Mouse (Mus musculus): ENCODE measurements around the gene Myo10.

The Myo10 gene

GRCm38 (mm10) chr15:25854270-25854904, 232.1 kb downstream of the Myo10 start:
- DNase-seq: no peak

DNA sequence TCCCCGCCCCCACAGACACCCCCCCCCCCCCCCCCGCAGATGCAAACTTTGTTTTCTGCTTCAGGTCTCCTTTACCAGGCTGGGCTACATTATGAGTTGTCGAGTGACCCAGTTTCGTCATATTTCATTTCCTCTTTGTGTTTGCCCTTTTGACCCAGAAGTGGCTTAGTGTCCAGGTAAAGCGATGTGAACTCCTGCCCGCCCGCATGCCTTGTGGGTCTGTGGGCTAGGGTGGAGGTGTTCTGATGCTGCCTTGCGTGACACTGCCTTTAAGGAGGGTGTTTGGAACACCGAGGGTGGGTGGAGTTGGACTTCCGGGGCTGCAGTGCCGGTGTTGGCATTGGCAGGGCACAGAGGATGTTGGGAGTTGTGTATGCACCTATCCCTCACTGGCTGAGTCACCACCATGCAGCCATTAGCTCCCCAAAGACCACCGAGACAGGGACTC, 236.3 kb downstream of the Myo10 start:
- peak; percentile 31 for DNase-seq

DNA sequence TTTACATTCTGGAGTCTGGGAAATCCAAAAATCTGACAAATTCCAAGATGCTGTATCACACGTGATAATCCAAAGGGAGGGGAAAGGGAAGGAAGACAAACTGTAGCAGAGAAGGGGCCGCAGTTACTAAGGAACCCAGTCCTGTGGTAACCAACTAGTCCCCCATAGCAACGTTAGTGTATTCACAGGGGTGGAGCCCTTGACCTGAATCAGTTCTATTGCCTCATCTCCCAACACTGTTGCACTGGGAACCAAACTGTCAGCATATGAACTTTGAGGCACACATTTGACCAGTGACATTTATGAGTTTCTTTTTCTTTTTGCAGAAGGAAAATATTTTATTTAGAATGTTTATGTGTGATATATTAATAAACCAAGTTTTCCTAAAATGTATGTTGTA, 237.1 kb downstream of the Myo10 start:
- no peak for DNase-seq

DNA sequence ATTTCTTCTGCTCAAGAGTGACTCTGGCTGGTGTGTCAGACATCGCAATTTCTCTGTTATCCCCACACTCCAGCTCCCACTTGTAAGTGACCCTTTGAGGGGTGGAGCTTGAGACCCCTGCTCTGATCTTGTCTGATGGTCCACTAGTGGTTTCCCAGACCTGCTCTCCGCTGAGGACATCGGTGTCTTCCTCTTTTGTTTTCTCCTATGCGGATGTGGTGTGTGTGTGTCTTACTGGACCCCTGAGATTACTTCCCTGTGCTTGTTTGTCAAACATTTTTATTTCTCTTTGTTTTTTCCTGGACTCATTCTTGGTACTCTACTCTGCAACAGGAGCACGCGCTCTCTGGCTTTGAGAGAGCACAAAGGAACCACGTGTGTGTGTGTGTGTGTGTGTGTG, 239.6 kb downstream of the Myo10 start:
- no peak for DNase-seq
